Mouse (Mus musculus) midbrain, embryonic 14.5 days (tissue): ENCODE results near the gene Cst12. TPM values are rescaled to one million over a fixed set of nuclear protein-coding genes. Genes with fewer than 3 reads are reported as not detected.

Experiments used
- ATAC-seq: fragments of 200-750 bp; cut with Nextera tagmentation; 2 replicates; pipeline ENCODE4 v1.8.0; 2017; ENCODE audit warnings: moderate number of reproducible peaks, moderate library complexity; ENCODE audit not compliant: low FRiP score, low TSS enrichment
- DNase-seq: peaks from one replicate; pipeline ENCODE4 v3.0.0-alpha.2; 2015
- H3K27ac ChIP-seq: fragments of 300-500 bp; sonication (generic); replicated peaks from 2 replicates; pipeline ENCODE4 v1.5.1; 2014; ENCODE audit warnings: mild to moderate bottlenecking, low read depth, low read length, moderate library complexity
- H3K27me3 ChIP-seq: fragments of 300-500 bp; sonication (generic); 2 replicates; pipeline ENCODE4 v1.6.1; 2014; ENCODE audit warnings: low read length, control low read depth, mixed read lengths; ENCODE audit not compliant: control insufficient read depth, insufficient read depth
- H3K36me3 ChIP-seq: fragments of 300-500 bp; sonication (generic); 2 replicates; pipeline ENCODE4 v1.6.1; 2014; ENCODE audit warnings: low read length, control low read depth; ENCODE audit not compliant: control insufficient read depth, insufficient read depth
- H3K4me1 ChIP-seq: fragments of 300-500 bp; sonication (generic); 2 replicates; pipeline ENCODE4 v1.6.1; 2014; ENCODE audit warnings: mild to moderate bottlenecking, antibody characterized with exemption, low read length, control low read depth; ENCODE audit not compliant: control insufficient read depth, insufficient read depth
- H3K4me2 ChIP-seq: fragments of 300-500 bp; sonication (generic); 2 replicates; pipeline ENCODE4 v1.6.1; 2014; ENCODE audit warnings: mild to moderate bottlenecking, low read length, moderate library complexity
- H3K4me3 ChIP-seq: fragments of 300-500 bp; sonication (generic); replicated peaks from 2 replicates; pipeline ENCODE4 v1.5.1; 2014; ENCODE audit warnings: low read depth, low read length
- H3K9ac ChIP-seq: fragments of 300-500 bp; sonication (generic); replicated peaks from 2 replicates; pipeline ENCODE4 v1.6.1; 2014; ENCODE audit warnings: mild to moderate bottlenecking, low read length, moderate library complexity
- H3K9me3 ChIP-seq: fragments of 300-500 bp; sonication (generic); 2 replicates; pipeline ENCODE4 v1.6.1; 2016; ENCODE audit warnings: low read length, control low read depth, mixed read lengths; ENCODE audit not compliant: control insufficient read depth
- whole genome bisulfite sequencing: fragments of 180-500 bp; shearing (Covaris S2); extraction: QIAGEN DNeasy Blood & Tissue Kit; methylation state at CpG from one replicate; pipeline ENCODE4 v1.1.7; 2014; 5-methylcytosine and 5-hydroxymethylcytosine counted together
- polyA plus RNA-seq: library from polyadenylated mRNA; unstranded; fragments of >200 nt; fragmentation: Nextera tagmentation; extraction: Ambion mirVana; gene quantifications from 2 replicates; pipeline ENCODE4 v1.2.1, GENCODE M21; 2014

Cst12 gene
- polyA plus RNA-seq, 1 experiment from 2014 or later = not detected

DNA sequence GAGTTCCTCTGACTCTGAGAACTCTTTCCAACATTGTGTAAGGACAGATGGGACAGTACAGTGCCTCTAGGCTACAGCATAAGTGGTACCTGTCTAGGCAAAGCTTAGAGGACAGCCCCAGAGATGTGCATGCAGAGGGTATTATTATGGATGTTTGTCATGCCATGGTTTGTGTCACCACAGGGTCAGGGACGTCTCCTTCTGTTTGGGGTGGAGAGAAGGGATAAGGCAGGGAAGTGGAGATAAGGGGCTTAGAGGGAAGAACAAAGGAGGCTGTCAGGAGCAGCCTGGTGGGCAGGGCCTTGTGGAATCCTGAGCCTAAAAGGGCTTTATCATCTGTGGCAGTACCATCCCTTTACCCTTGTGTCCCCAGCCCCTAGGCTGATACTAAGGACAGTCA lies 7.5 kb upstream of the Cst12 start, which contains the start of gene 8030411F24Rik:
Gene 8030411F24Rik (plus strand): TSS at position 301 of the 400 bp plus-strand sequence.
- Histone ChIP-seq H3K9me3 (no peaks in the 10 kb centered on the region), H3K4me3 (no peak within 1 kb of the TSS), H3K9ac (no peak within 1 kb of the TSS), H3K4me1 (no peaks in the 10 kb centered on the region), H3K27ac (no peak within 1 kb of the TSS), H3K36me3 (no peaks in the 10 kb centered on the region), H3K4me2 (no peak within 1 kb of the TSS), H3K27me3 (no peaks in the 10 kb centered on the region)
- WGBS = 4% methylated on average over 1 of the region's 1 CpGs
- ATAC-seq = no peak
- no peak for DNase-seq

DNA sequence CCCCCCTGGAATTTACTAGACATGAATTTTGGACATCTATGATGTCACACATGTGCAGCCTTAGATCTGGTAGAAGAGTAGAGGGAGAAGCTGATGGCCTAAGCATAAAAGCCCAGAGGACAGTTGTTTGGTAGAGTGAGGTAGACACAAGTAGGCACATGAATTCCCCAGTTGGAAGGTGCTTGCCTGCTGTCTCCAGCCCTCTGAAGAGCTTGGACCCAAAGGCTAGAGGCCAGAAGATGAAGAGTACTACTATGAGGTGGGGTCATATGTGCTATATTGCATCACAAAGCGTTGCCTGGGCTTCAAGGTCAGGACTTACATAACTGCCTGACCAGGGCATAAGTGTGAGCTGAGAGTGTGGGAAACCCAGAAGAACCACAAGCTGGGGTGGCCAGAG lies 9.3 kb downstream of the Cst12 start, which contains the start of gene Cst8:
Gene Cst8 (plus strand): TSS at position 301 of the 400 bp plus-strand sequence.
- Histone ChIP-seq H3K9me3 (no peaks in the 10 kb centered on the region), H3K9ac (no peak within 1 kb of the TSS), H3K4me2 (no peak within 1 kb of the TSS), H3K4me1 (no peaks in the 10 kb centered on the region), H3K36me3 (no peaks in the 10 kb centered on the region), H3K4me3 (no peak within 1 kb of the TSS), H3K27ac (no peak within 1 kb of the TSS), H3K27me3 (no peaks in the 10 kb centered on the region)
- ATAC-seq (no peak), DNase-seq (no peak)
- WGBS = 92% methylated on average over 1 of the region's 1 CpGs

- no peak overlapping the region for H3K27ac ChIP-seq
- no peaks in the 10 kb centered on the region for H3K4me1 ChIP-seq
- no peak overlapping the region for H3K4me3 ChIP-seq
- H3K27me3 ChIP-seq = no peaks in the 10 kb centered on the region
- H3K4me2 ChIP-seq = no peak overlapping the region
- ATAC-seq (no peak), DNase-seq (no peak)
- WGBS = 78% methylated on average over 3 of the region's 3 CpGs
- no peak overlapping the region for H3K9ac ChIP-seq
- no peaks in the 10 kb centered on the region for H3K36me3 ChIP-seq
- H3K9me3 ChIP-seq = no peaks in the 10 kb centered on the region
These were observed 12.3 kb downstream of the Cst12 start for GRCm38 (mm10) chr2:148801491-148801921.

DNA sequence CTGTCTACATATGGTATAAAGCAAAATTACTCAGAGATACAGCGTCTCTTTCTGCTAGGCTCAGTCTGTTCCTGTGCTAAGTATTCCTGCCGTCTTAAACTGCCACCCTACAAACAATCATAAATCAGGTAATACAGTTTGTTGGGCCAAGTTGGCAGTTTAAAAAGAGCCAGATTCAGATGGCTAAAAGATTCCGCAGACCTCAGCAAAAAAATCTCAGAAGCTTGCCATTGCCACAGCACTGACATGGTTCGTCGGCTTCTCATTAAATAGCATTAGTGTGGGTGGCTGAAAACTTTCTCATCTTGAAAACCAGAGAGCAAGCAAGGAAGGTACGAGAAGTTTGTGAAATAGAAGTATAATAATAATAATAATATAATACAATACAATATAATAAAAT lies 17.5 kb downstream of the Cst12 start:
- ATAC-seq = no peak
- no peak overlapping the region for H3K27ac ChIP-seq
- 80% methylated on average over 6 of the region's 6 CpGs for WGBS
- H3K4me1 ChIP-seq = no peaks in the 10 kb centered on the region
- DNase-seq = no peak
- no peak overlapping the region for H3K4me3 ChIP-seq
- no peaks in the 10 kb centered on the region for H3K27me3 ChIP-seq
- H3K9me3 ChIP-seq = no peaks in the 10 kb centered on the region
- no peak overlapping the region for H3K4me2 ChIP-seq
- no peaks in the 10 kb centered on the region for H3K36me3 ChIP-seq
- H3K9ac ChIP-seq = no peak overlapping the region

DNA sequence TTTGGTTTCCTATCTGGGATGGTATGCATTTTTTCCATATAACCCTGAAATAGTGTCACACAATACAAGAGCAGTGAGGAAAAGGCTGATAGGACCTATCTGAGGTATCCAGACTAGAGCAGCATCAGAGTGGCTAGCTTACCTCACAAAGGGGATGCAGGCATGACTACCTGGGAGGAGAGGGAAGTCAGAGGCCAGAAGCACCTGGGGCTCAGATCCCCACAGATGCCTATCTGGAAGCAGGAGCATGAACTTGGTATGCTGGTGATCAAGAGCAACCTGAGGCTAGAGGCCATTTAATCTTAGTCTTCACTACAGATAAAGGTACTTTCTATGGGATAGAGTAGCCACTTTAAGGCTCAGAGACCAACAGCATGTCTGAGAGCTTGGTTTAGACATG lies 30.7 kb downstream of the Cst12 start, which contains the start of gene Cst13:
Gene Cst13 (plus strand): TSS at position 173 of the 400 bp plus-strand sequence.
- no peaks in the 10 kb centered on the region for H3K36me3 ChIP-seq
- ATAC-seq (no peak), DNase-seq (no peak)
- no peaks in the 10 kb centered on the region for H3K9me3 ChIP-seq
- no peak within 1 kb of the TSS for H3K27ac ChIP-seq
- H3K27me3 ChIP-seq = no peaks in the 10 kb centered on the region
- H3K4me1 ChIP-seq = no peaks in the 10 kb centered on the region
- H3K4me2 ChIP-seq = no peak within 1 kb of the TSS
- H3K9ac ChIP-seq = no peak within 1 kb of the TSS
- H3K4me3 ChIP-seq = no peak within 1 kb of the TSS

GRCm38 (mm10) chr2:148825986-148826385 lies 36.8 kb downstream of the Cst12 start:
- H3K4me3 ChIP-seq = no peak overlapping the region
- DNase-seq (no peak), ATAC-seq (no peak)
- no peaks in the 10 kb centered on the region for H3K36me3 ChIP-seq
- no peak overlapping the region for H3K9ac ChIP-seq
- H3K9me3 ChIP-seq = no peaks in the 10 kb centered on the region
- H3K27me3 ChIP-seq = no peaks in the 10 kb centered on the region
- 62% methylated on average over 1 of the region's 1 CpGs for WGBS
- no peaks in the 10 kb centered on the region for H3K4me1 ChIP-seq
- H3K27ac ChIP-seq = no peak overlapping the region
- no peak overlapping the region for H3K4me2 ChIP-seq

GRCm38 (mm10) chr2:148834912-148835311 lies 45.8 kb downstream of the Cst12 start, which contains the start of gene Cst9:
Cst9 (plus strand) TSS chr2:148835147.
- no peak within 1 kb of the TSS for H3K9ac ChIP-seq
- H3K4me1 ChIP-seq = no peaks in the 10 kb centered on the region
- no peak within 1 kb of the TSS for H3K27ac ChIP-seq
- DNase-seq (no peak), ATAC-seq (no peak)
- H3K4me3 ChIP-seq = no peak within 1 kb of the TSS
- no peaks in the 10 kb centered on the region for H3K36me3 ChIP-seq
- WGBS = 76% methylated on average over 4 of the region's 4 CpGs
- no peak within 1 kb of the TSS for H3K4me2 ChIP-seq
- H3K27me3 ChIP-seq = no peaks in the 10 kb centered on the region
- H3K9me3 ChIP-seq = no peaks in the 10 kb centered on the region

- no peak overlapping the region for H3K27ac ChIP-seq
- 86% methylated on average over 5 of the region's 5 CpGs for WGBS
These were observed 49.1 kb downstream of the Cst12 start for GRCm38 (mm10) chr2:148838075-148838777.

DNA sequence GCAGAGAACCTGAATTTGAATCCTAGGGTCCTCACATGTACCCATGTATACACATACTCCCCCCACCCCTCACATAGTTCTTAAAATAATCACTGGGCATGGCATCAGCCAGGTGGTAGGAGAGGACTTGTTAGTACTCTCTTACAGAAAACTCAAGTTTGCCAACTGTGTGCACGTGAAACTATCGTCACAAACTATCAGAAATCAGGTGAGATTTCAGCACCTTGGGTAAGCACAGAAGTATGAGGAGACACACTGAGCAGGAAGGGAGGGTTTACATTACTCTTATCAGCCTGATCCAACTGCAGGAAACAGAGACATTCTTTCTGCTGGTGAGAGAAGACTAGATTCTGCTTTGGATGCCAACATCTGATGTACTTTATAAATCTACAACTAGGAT lies 50.1 kb downstream of the Cst12 start:
- Histone ChIP-seq H3K27me3 (no peaks in the 10 kb centered on the region), H3K9ac (no peak overlapping the region), H3K36me3 (no peaks in the 10 kb centered on the region), H3K4me3 (no peak overlapping the region), H3K9me3 (peaks cover 4% of the 10 kb centered on the region; the same call in 1 of the 2 replicates), H3K4me2 (no peak overlapping the region), H3K27ac (no peak overlapping the region), H3K4me1 (no peaks in the 10 kb centered on the region)
- ATAC-seq (no peak), DNase-seq (no peak)
- WGBS = 87% methylated on average over 2 of the region's 2 CpGs

More at GRCm38 (mm10) chr2:148838075-148838777, 49.1 kb downstream of the Cst12 start:
- Histone ChIP-seq H3K4me2 (no peak overlapping the region), H3K9ac (no peak overlapping the region), H3K36me3 (no peaks in the 10 kb centered on the region), H3K4me1 (no peaks in the 10 kb centered on the region), H3K4me3 (no peak overlapping the region), H3K27me3 (no peaks in the 10 kb centered on the region), H3K9me3 (no peaks in the 10 kb centered on the region)
- DNase-seq = no peak
- ATAC-seq = no peak
